Mouse (Mus musculus) forebrain, embryonic 14.5 days (tissue): ENCODE data around the gene Klk1b5. TPM values are rescaled to one million over a fixed set of nuclear protein-coding genes. Genes with fewer than 3 reads are reported as not detected.
"Not testable (repeated sequence)": the region's sequence is repeated elsewhere in the genome, so short reads cannot be mapped to it uniquely, and the experiment has no call there.

Experiments
- ATAC-seq: fragments of 200-750 bp; cut with Nextera tagmentation; 2 replicates; pipeline ENCODE4 v1.8.0; 2017; ENCODE audit warnings: mild to moderate bottlenecking, moderate library complexity
- DNase-seq: peaks from one replicate; pipeline ENCODE4 v3.0.0-alpha.2; 2015; ENCODE audit warnings: low spot score
- H3K27ac ChIP-seq: fragments of 300-500 bp; sonication (generic); 2 replicates; pipeline ENCODE4 v1.5.1; 2014; ENCODE audit warnings: low read depth, mild to moderate bottlenecking, control low read depth, low read length, moderate library complexity
- H3K27me3 ChIP-seq: fragments of 300-500 bp; sonication (generic); replicated peaks from 2 replicates; pipeline ENCODE4 v1.6.1; 2014; ENCODE audit warnings: low read length, control low read depth, mixed read lengths; ENCODE audit not compliant: control insufficient read depth, insufficient read depth
- H3K36me3 ChIP-seq: fragments of 300-500 bp; sonication (generic); 2 replicates; pipeline ENCODE4 v1.6.1; 2014; ENCODE audit warnings: low read length, control low read depth; ENCODE audit not compliant: control insufficient read depth, insufficient read depth
- H3K4me1 ChIP-seq: fragments of 300-500 bp; sonication (generic); 2 replicates; pipeline ENCODE4 v1.6.1; 2014; ENCODE audit warnings: antibody characterized with exemption, low read length, control low read depth; ENCODE audit not compliant: control insufficient read depth, insufficient read depth
- H3K4me2 ChIP-seq: fragments of 300-500 bp; sonication (generic); 2 replicates; pipeline ENCODE4 v1.6.1; 2014; ENCODE audit warnings: mild to moderate bottlenecking, control low read depth, low read length
- H3K4me3 ChIP-seq: fragments of 300-500 bp; sonication (generic); 2 replicates; pipeline ENCODE4 v1.5.1; 2014; ENCODE audit warnings: low read depth, low read length, control low read depth
- H3K9ac ChIP-seq: fragments of 300-500 bp; sonication (generic); 2 replicates; pipeline ENCODE4 v1.6.1; 2014; ENCODE audit warnings: mild to moderate bottlenecking, low read length, control low read depth, moderate library complexity
- H3K9me3 ChIP-seq: fragments of 300-500 bp; sonication (generic); replicated peaks from 2 replicates; pipeline ENCODE4 v1.6.1; 2016; ENCODE audit warnings: low read length, control low read depth, mixed read lengths; ENCODE audit not compliant: control insufficient read depth
- WGBS: fragments of 180-500 bp; shearing (Covaris S2); extraction: QIAGEN DNeasy Blood & Tissue Kit; methylation state at CpG from one replicate; pipeline ENCODE4 v1.1.7; 2014; 5-methylcytosine and 5-hydroxymethylcytosine counted together
- polyA plus RNA-seq: library from polyadenylated mRNA; unstranded; fragments of >200 nt; fragmentation: Nextera tagmentation; extraction: Ambion mirVana; gene quantifications from 2 replicates; pipeline ENCODE4 v1.2.1, GENCODE M21; 2014

The Klk1b5 gene
- polyA plus RNA-seq, 1 experiment from 2014 or later = not detected

- H3K27ac ChIP-seq = no peak overlapping the region
- H3K4me1 ChIP-seq = peaks cover 10% of the 10 kb centered on the region
- H3K9me3 ChIP-seq = no peaks in the 10 kb centered on the region
- H3K4me2 ChIP-seq = peak overlapping the region; percentile 84
- no peak for DNase-seq
- WGBS = 91% methylated on average over 2 of the region's 2 CpGs
- peak overlapping the region; percentile 85 for H3K4me3 ChIP-seq
- peak overlapping the region; percentile 96; the same call in 1 of the 2 replicates for H3K9ac ChIP-seq
- peaks cover 51% of the 10 kb centered on the region for H3K36me3 ChIP-seq
- no peak for ATAC-seq
- H3K27me3 ChIP-seq = no peaks in the 10 kb centered on the region
Measured at GRCm38 (mm10) chr7:44247971-44248370, 32.2 kb downstream of the Klk1b5 start.

GRCm38 (mm10) chr7:44249248-44249647 lies 33.5 kb downstream of the Klk1b5 start:
- Histone ChIP-seq H3K4me1 (peaks cover 10% of the 10 kb centered on the region), H3K27me3 (no peaks in the 10 kb centered on the region), H3K9ac (no peak overlapping the region), H3K27ac (no peak overlapping the region), H3K36me3 (peaks cover 60% of the 10 kb centered on the region), H3K4me2 (no peak overlapping the region), H3K9me3 (no peaks in the 10 kb centered on the region), H3K4me3 (no peak overlapping the region)
- WGBS = 94% methylated on average over 4 of the region's 4 CpGs
- DNase-seq (no peak), ATAC-seq (no peak)

GRCm38 (mm10) chr7:44250732-44251275 lies 35.1 kb downstream of the Klk1b5 start:
- not testable (repeated sequence) for H3K27me3 ChIP-seq, H3K27ac ChIP-seq, H3K9me3 ChIP-seq, ATAC-seq, H3K4me2 ChIP-seq, H3K9ac ChIP-seq, H3K4me1 ChIP-seq, DNase-seq, H3K4me3 ChIP-seq
- 90% methylated on average over 17 of the region's 17 CpGs for WGBS
- H3K36me3 ChIP-seq = peaks cover 60% of the 10 kb centered on the region

GRCm38 (mm10) chr7:44253023-44253616 lies 37.4 kb downstream of the Klk1b5 start:
- Histone ChIP-seq H3K4me1 (peaks cover under 1% of the 10 kb centered on the region; the same call in 1 of the 2 replicates), H3K27me3 (no peaks in the 10 kb centered on the region), H3K9ac (0 out of 2 replicates have a peak overlapping the region, but pooled peaks have one; percentile 8), H3K9me3 (no peaks in the 10 kb centered on the region), H3K4me2 (no peak overlapping the region), H3K4me3 (no peak overlapping the region), H3K36me3 (peaks cover 58% of the 10 kb centered on the region), H3K27ac (no peak overlapping the region)
- WGBS = 63% methylated on average over 15 of the region's 15 CpGs
- ATAC-seq (no peak), DNase-seq (no peak)

- H3K9me3 ChIP-seq = no peaks in the 10 kb centered on the region
- ATAC-seq = no peak
- no peak overlapping the region for H3K4me3 ChIP-seq
- no peaks in the 10 kb centered on the region for H3K27me3 ChIP-seq
- 77% methylated on average over 6 of the region's 6 CpGs for WGBS
- H3K36me3 ChIP-seq = peaks cover 40% of the 10 kb centered on the region
- no peak overlapping the region for H3K4me2 ChIP-seq
- no peaks in the 10 kb centered on the region for H3K4me1 ChIP-seq
- no peak overlapping the region for H3K27ac ChIP-seq
- H3K9ac ChIP-seq = no peak overlapping the region
- no peak for DNase-seq
Measured at GRCm38 (mm10) chr7:44254930-44255329, 39.2 kb downstream of the Klk1b5 start.

GRCm38 (mm10) chr7:44257278-44257677 lies 41.5 kb downstream of the Klk1b5 start, which contains the start of gene Acp4:
TSS of gene Acp4 (minus strand) at chr7:44257378.
- H3K27me3 ChIP-seq = no peaks in the 10 kb centered on the region
- no peak for DNase-seq
- H3K9ac ChIP-seq = no peak within 1 kb of the TSS
- H3K4me3 ChIP-seq = no peak within 1 kb of the TSS
- 77% methylated on average over 4 of the region's 4 CpGs for WGBS
- H3K36me3 ChIP-seq = peaks cover 19% of the 10 kb centered on the region
- H3K4me2 ChIP-seq = no peak within 1 kb of the TSS
- no peaks in the 10 kb centered on the region for H3K9me3 ChIP-seq
- no peaks in the 10 kb centered on the region for H3K4me1 ChIP-seq
- no peak for ATAC-seq
- no peak within 1 kb of the TSS for H3K27ac ChIP-seq

- Histone ChIP-seq H3K4me2 (no peak overlapping the region), H3K9ac (no peak overlapping the region), H3K4me3 (no peak overlapping the region), H3K27me3 (no peaks in the 10 kb centered on the region), H3K9me3 (no peaks in the 10 kb centered on the region), H3K4me1 (no peaks in the 10 kb centered on the region), H3K27ac (no peak overlapping the region), H3K36me3 (0 out of 2 replicates have a peak, but pooled peaks cover 2% of the 10 kb centered on the region)
- no peak for DNase-seq
- 76% methylated on average over 6 of the region's 6 CpGs for WGBS
- ATAC-seq = no peak
Measured at GRCm38 (mm10) chr7:44260410-44260809, 44.7 kb downstream of the Klk1b5 start.

- no peak for ATAC-seq
- 62% methylated on average over 5 of the region's 5 CpGs for WGBS
- no peaks in the 10 kb centered on the region for H3K4me1 ChIP-seq
- H3K27me3 ChIP-seq = no peaks in the 10 kb centered on the region
- 0 out of 2 replicates have a peak, but pooled peaks cover 2% of the 10 kb centered on the region for H3K36me3 ChIP-seq
- no peaks in the 10 kb centered on the region for H3K9me3 ChIP-seq
- no peak within 1 kb of the TSS for H3K4me2 ChIP-seq
- H3K9ac ChIP-seq = no peak within 1 kb of the TSS
- no peak for DNase-seq
- no peak within 1 kb of the TSS for H3K27ac ChIP-seq
- no peak within 1 kb of the TSS for H3K4me3 ChIP-seq
Measured at GRCm38 (mm10) chr7:44261147-44261546, 45.4 kb downstream of the Klk1b5 start, which contains the start of gene Gm15517. TSS of gene Gm15517 (plus strand) at chr7:44261447.
